10 mouse cellular contexts compared by ENCODE assay signal in genomic region chr6:101353701-101354100, GRCm38 (mm10). TPM values are rescaled to one million over a fixed set of nuclear protein-coding genes. Genes with fewer than 3 reads are reported as not detected.
DNase-seq lines count a peak whose midpoint lies in the region; ATAC-seq and TF ChIP-seq lines count a peak whose summit lies in the region.
"Had no signal": no experiment of that assay in that cellular context is flagged by ENCODE, and none has a peak within 500 bp of the region (broad histone marks: within the 10 kb centered on the region; RNA-seq: fewer than 3 reads in every experiment).

No protein-coding gene starts in this region.

- peaks cover 2% of the 10 kb centered on the region; the same call in 1 of the 2 replicates for H3K36me3 ChIP-seq in heart, embryonic 13.5 days
- no peaks in the 10 kb centered on the region for H3K36me3 ChIP-seq in midbrain, embryonic 16.5 days (ENCODE audit: control insufficient read depth, insufficient read depth, low read length)
- no peaks in the 10 kb centered on the region for H3K36me3 ChIP-seq in midbrain, embryonic 10.5 days
- no peaks in the 10 kb centered on the region for H3K36me3 ChIP-seq in stomach, postnatal 0 days (ENCODE audit: control insufficient read depth, insufficient read depth, low read length)
- H3K36me3 ChIP-seq: limb, embryonic 12.5 days had no signal

- no peaks in the 10 kb centered on the region for H3K27me3 ChIP-seq in heart, embryonic 13.5 days (replicated peaks)
- no peaks in the 10 kb centered on the region for H3K27me3 ChIP-seq in midbrain, embryonic 16.5 days (ENCODE audit: control insufficient read depth, insufficient read depth, low read depth, low read length)
- H3K27me3 ChIP-seq in midbrain, embryonic 10.5 days (ENCODE audit: low read depth, poor library complexity, severe bottlenecking): no peaks in the 10 kb centered on the region
- H3K27me3 ChIP-seq in stomach, postnatal 0 days (ENCODE audit: control insufficient read depth, insufficient read depth, low read length): no peaks in the 10 kb centered on the region

- H3K27ac ChIP-seq in heart, embryonic 13.5 days (replicated peaks): peak overlapping the region; percentile 90
- H3K27ac ChIP-seq in midbrain, embryonic 16.5 days (ENCODE audit: low read length): no peak overlapping the region
- H3K27ac ChIP-seq in midbrain, embryonic 10.5 days (replicated peaks): no peak overlapping the region
- 0 out of 2 replicates have a peak overlapping the region, but pooled peaks have one; percentile 24 for H3K27ac ChIP-seq in stomach, postnatal 0 days (replicated peaks)
- H3K27ac ChIP-seq: limb, embryonic 12.5 days had no signal

- WGBS in heart, embryonic 13.5 days: 51% methylated on average over 7 of the region's 7 CpGs
- 47% methylated on average over 7 of the region's 7 CpGs for WGBS in midbrain, embryonic 16.5 days
- WGBS in midbrain, embryonic 10.5 days: 74% methylated on average over 7 of the region's 7 CpGs
- 69% methylated on average over 7 of the region's 7 CpGs for WGBS in stomach, postnatal 0 days

- H3K4me3 ChIP-seq in heart, embryonic 13.5 days: no peak overlapping the region
- H3K4me3 ChIP-seq in midbrain, embryonic 16.5 days (ENCODE audit: low read depth, low read length): no peak overlapping the region
- no peak overlapping the region for H3K4me3 ChIP-seq in midbrain, embryonic 10.5 days
- H3K4me3 ChIP-seq in stomach, postnatal 0 days (ENCODE audit: low read depth, low read length): no peak overlapping the region
- H3K4me3 ChIP-seq: limb, embryonic 12.5 days had no signal

- TF ChIP-seq EP300 in stomach, postnatal 0 days (optimal IDR thresholded peaks at IDR 0.05): no peak

- DNase-seq in heart, adult 8-10 months (ENCODE audit: low spot score): no peak
- peak; percentile 71 for DNase-seq in kidney, adult 9 months
- no peak for DNase-seq in kidney, postnatal 4 days
- DNase-seq in midbrain, embryonic 10.5 days (ENCODE audit: low spot score): no peak
- no peak for DNase-seq in stomach, postnatal 0 days (ENCODE audit: low spot score)
- DNase-seq: cerebellum, postnatal 25 days; lung, postnatal 4 days had no signal

- peak overlapping the region; percentile 51 for H3K4me2 ChIP-seq in heart, embryonic 13.5 days
- peak overlapping the region; percentile 6; the same call in 1 of the 2 replicates for H3K4me2 ChIP-seq in midbrain, embryonic 16.5 days (ENCODE audit: low read length)
- H3K4me2 ChIP-seq in stomach, postnatal 0 days (replicated peaks; ENCODE audit: low read depth): no peak overlapping the region
- H3K4me2 ChIP-seq: limb, embryonic 12.5 days had no signal

- H3K9me3 ChIP-seq in heart, embryonic 13.5 days: no peaks in the 10 kb centered on the region
- H3K9me3 ChIP-seq in midbrain, embryonic 16.5 days (replicated peaks; ENCODE audit: control insufficient read depth, low read length, poor library complexity, severe bottlenecking): no peaks in the 10 kb centered on the region
- no peaks in the 10 kb centered on the region for H3K9me3 ChIP-seq in midbrain, embryonic 10.5 days (replicated peaks)
- H3K9me3 ChIP-seq in stomach, postnatal 0 days (ENCODE audit: control insufficient read depth, low read length): no peaks in the 10 kb centered on the region
- H3K9me3 ChIP-seq: limb, embryonic 12.5 days had no signal

- TF ChIP-seq CTCF in stomach, postnatal 0 days (IDR thresholded peaks at IDR 0.05; ENCODE audit: low read depth): peak; percentile 26

- H3K9ac ChIP-seq in heart, embryonic 13.5 days: peak overlapping the region; percentile 59
- no peak overlapping the region for H3K9ac ChIP-seq in midbrain, embryonic 16.5 days (ENCODE audit: low read depth, low read length)
- H3K9ac ChIP-seq in stomach, postnatal 0 days (ENCODE audit: low read length): no peak overlapping the region
- H3K9ac ChIP-seq: limb, embryonic 12.5 days had no signal

- no peak for ATAC-seq in heart, embryonic 13.5 days (ENCODE audit: extremely low read depth, insufficient number of reproducible peaks, low FRiP score, low TSS enrichment)
- no peak for ATAC-seq in midbrain, embryonic 16.5 days
- no peak for ATAC-seq in stomach, postnatal 0 days (ENCODE audit: low FRiP score, low TSS enrichment)

- H3K4me1 ChIP-seq in heart, embryonic 13.5 days: peaks cover 84% of the 10 kb centered on the region
- peaks cover 8% of the 10 kb centered on the region for H3K4me1 ChIP-seq in midbrain, embryonic 16.5 days (ENCODE audit: control insufficient read depth, insufficient read depth, low read length)
- peaks cover 43% of the 10 kb centered on the region for H3K4me1 ChIP-seq in midbrain, embryonic 10.5 days
- H3K4me1 ChIP-seq in stomach, postnatal 0 days (replicated peaks; ENCODE audit: control insufficient read depth, insufficient read depth): 0 out of 2 replicates have a peak, but pooled peaks cover 5% of the 10 kb centered on the region

RNA-seq across cellular contexts. Expression of gene Pdzrn3, which starts 24.0 kb away (rescaled TPM):
- 9.7 and 9.8 TPM in 2 replicates for polyA plus RNA-seq in heart, embryonic 13.5 days (2015; fragmentation: Nextera tagmentation; extraction: Ambion mirVana)
- 10 to 100 TPM; 25.9 to 30.4 (median 28.3) TPM for total RNA-seq in heart, adult 8-10 months (2022)
- polyA plus RNA-seq in midbrain, embryonic 16.5 days (2015; fragmentation: Nextera tagmentation; extraction: Ambion mirVana): 20.3 and 25.9 TPM in 2 replicates
- 5.4 and 6.1 TPM in 2 replicates for polyA plus RNA-seq in midbrain, embryonic 10.5 days (2016; fragmentation: Nextera tagmentation; extraction: Ambion mirVana)
- 5.1 and 6.1 TPM in 2 replicates for polyA plus RNA-seq in stomach, postnatal 0 days (2015; fragmentation: Nextera tagmentation; extraction: Ambion mirVana)

Comparison
In these comparisons a context has a peak if more than half of its experiments do, and no peak if none do; other contexts are left out.
1. H3K27ac ChIP-seq: peak in heart, embryonic 13.5 days (single experiment) and stomach, postnatal 0 days (single experiment); none in midbrain, embryonic 16.5 days (single experiment) and midbrain, embryonic 10.5 days (single experiment).